ENCODE assay signal across 17 mouse cellular contexts in the genomic region with DNA sequence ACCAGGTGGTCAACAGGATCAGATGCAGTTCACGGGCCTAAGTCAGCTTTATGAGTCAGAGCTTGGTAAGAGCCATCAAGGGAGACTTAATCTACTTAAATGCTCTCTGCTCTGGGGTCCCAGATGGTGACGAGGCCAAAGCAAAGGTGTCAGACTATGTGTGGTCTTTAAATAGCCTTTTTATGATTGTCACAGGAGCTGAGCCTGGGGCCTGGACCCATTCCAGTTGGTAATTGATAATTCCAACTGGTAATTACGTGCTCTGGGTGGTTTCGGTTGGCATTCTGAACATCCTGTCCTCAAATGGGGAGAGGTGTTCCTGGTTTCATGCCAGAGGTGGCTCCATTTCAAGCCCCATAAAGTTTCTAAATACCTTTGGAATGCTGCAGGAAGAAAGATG.
DNase-seq lines count a peak whose midpoint lies in the region; ATAC-seq and TF ChIP-seq lines count a peak whose summit lies in the region.
"Had no signal": no experiment of that assay in that cellular context is flagged by ENCODE, and none has a peak within 500 bp of the region (broad histone marks: within the 10 kb centered on the region; RNA-seq: fewer than 3 reads in every experiment).

No protein-coding gene starts in this region.

- ATAC-seq in kidney, embryonic 16.5 days (ENCODE audit: low FRiP score, low TSS enrichment): no peak
- ATAC-seq: hindbrain, embryonic 16.5 days; midbrain, embryonic 15.5 days had no signal

- TF ChIP-seq POLR2A in kidney, adult 2 months (IDR thresholded peaks at IDR 0.05; ENCODE audit: low read depth, low read length): no peak

- no peak overlapping the region for H3K27ac ChIP-seq in gastrocnemius, adult 2 months
- H3K27ac ChIP-seq in kidney, adult 2 months (ENCODE audit: insufficient read depth, low read depth, low read length): no peak overlapping the region
- no peak overlapping the region for H3K27ac ChIP-seq in kidney, embryonic 16.5 days (ENCODE audit: low read length)
- H3K27ac ChIP-seq in layer of hippocampus, adult 2 months: no peak overlapping the region
- H3K27ac ChIP-seq: embryonic facial prominence, embryonic 13.5 days; limb, embryonic 15.5 days; midbrain, embryonic 15.5 days had no signal

- intact Hi-C loops in gastrocnemius, adult 2 months (cut with DNase I): no loop called here

- H3K36me3 ChIP-seq in kidney, adult 2 months (ENCODE audit: control insufficient read depth, insufficient read depth, low read length): no peaks in the 10 kb centered on the region
- no peaks in the 10 kb centered on the region for H3K36me3 ChIP-seq in kidney, embryonic 16.5 days (ENCODE audit: insufficient read depth, low read length)
- H3K36me3 ChIP-seq: embryonic facial prominence, embryonic 13.5 days; limb, embryonic 15.5 days; midbrain, embryonic 15.5 days had no signal

- H3K4me2 ChIP-seq in kidney, embryonic 16.5 days (replicated peaks; ENCODE audit: low read depth, low read length): no peak overlapping the region
- H3K4me2 ChIP-seq: embryonic facial prominence, embryonic 13.5 days; limb, embryonic 15.5 days; midbrain, embryonic 15.5 days had no signal

- DNase-seq in gastrocnemius, adult 2 months: peak; percentile 47
- DNase-seq in gastrocnemius, postnatal 10 days: no peak
- DNase-seq in kidney, adult 2 months: peak; percentile 43
- DNase-seq in Muller cell, postnatal 12 days (ENCODE audit: inconsistent ontology term): peak; percentile 49
- DNase-seq in gastrocnemius, postnatal 25 days: peak; percentile 13
- DNase-seq in thymus, postnatal 4 days: no peak
- no peak for DNase-seq in layer of hippocampus, adult 2 months (ENCODE audit: low spot score in 2 of 2)
- DNase-seq: adrenal gland, postnatal 25 days; cerebellum, adult 8-10 months; lung, postnatal 10 days; right cerebral cortex, postnatal 25 days; thymus, postnatal 14 days had no signal

- H3K4me3 ChIP-seq in gastrocnemius, adult 2 months: no peak overlapping the region
- H3K4me3 ChIP-seq in kidney, adult 2 months (ENCODE audit: insufficient read depth, low read depth, low read length): no peak overlapping the region
- H3K4me3 ChIP-seq in kidney, embryonic 16.5 days (ENCODE audit: low read length): no peak overlapping the region
- H3K4me3 ChIP-seq in layer of hippocampus, adult 2 months: no peak overlapping the region
- H3K4me3 ChIP-seq: embryonic facial prominence, embryonic 13.5 days; limb, embryonic 15.5 days; midbrain, embryonic 15.5 days had no signal

- H3K9ac ChIP-seq in kidney, embryonic 16.5 days (replicated peaks; ENCODE audit: low read length): no peak overlapping the region
- H3K9ac ChIP-seq: embryonic facial prominence, embryonic 13.5 days; limb, embryonic 15.5 days; midbrain, embryonic 15.5 days had no signal

- peaks cover 25% of the 10 kb centered on the region; the same call in 1 of the 2 replicates for H3K4me1 ChIP-seq in kidney, adult 2 months (ENCODE audit: control insufficient read depth, insufficient read depth, low read length)
- no peaks in the 10 kb centered on the region for H3K4me1 ChIP-seq in kidney, embryonic 16.5 days (ENCODE audit: insufficient read depth, low read length)
- H3K4me1 ChIP-seq: midbrain, embryonic 15.5 days had no signal

- H3K27me3 ChIP-seq in kidney, adult 2 months (replicated peaks; ENCODE audit: control insufficient read depth, insufficient read depth, low read length): no peaks in the 10 kb centered on the region
- H3K27me3 ChIP-seq in kidney, embryonic 16.5 days (ENCODE audit: insufficient read depth, low read length): no peaks in the 10 kb centered on the region
- H3K27me3 ChIP-seq: embryonic facial prominence, embryonic 13.5 days; limb, embryonic 15.5 days; midbrain, embryonic 15.5 days had no signal

- TF ChIP-seq CTCF in gastrocnemius, adult 2 months (IDR thresholded peaks at IDR 0.05): no peak
- TF ChIP-seq CTCF in kidney, adult 2 months (conservative IDR thresholded peaks at IDR 0.05; ENCODE audit: insufficient read depth, insufficient read length, low read depth, low read length): no peak
- no peak for TF ChIP-seq CTCF in layer of hippocampus, adult 2 months (conservative IDR thresholded peaks at IDR 0.05)

- H3K9me3 ChIP-seq in kidney, embryonic 16.5 days (ENCODE audit: low read length): no peaks in the 10 kb centered on the region
- H3K9me3 ChIP-seq: embryonic facial prominence, embryonic 13.5 days; limb, embryonic 15.5 days; midbrain, embryonic 15.5 days had no signal

- WGBS in kidney, adult 2 months: 26% methylated on average over 4 of the region's 4 CpGs
- 24% methylated on average over 4 of the region's 4 CpGs for WGBS in kidney, embryonic 16.5 days

Comparison
In these comparisons a context has a peak if more than half of its experiments do, and no peak if none do; other contexts are left out.
1. DNase-seq: peak in gastrocnemius, adult 2 months (single experiment), kidney, adult 2 months (single experiment), Muller cell, postnatal 12 days (single experiment) and gastrocnemius, postnatal 25 days (single experiment); none in gastrocnemius, postnatal 10 days (single experiment), thymus, postnatal 4 days (single experiment) and layer of hippocampus, adult 2 months (0 of 2).